Mouse (Mus musculus): ENCODE results near the gene Wbp2. TPM values are rescaled to one million over a fixed set of nuclear protein-coding genes. Genes with fewer than 3 reads are reported as not detected.
"Not testable (repeated sequence)": the region's sequence is repeated elsewhere in the genome, so short reads cannot be mapped to it uniquely, and the experiment has no call there.

The Wbp2 gene
- polyA plus RNA-seq, 1 experiment from 2014 or later = 183 TPM

GRCm38 (mm10) chr11:116129091-116129790, 42.4 kb upstream of the Wbp2 start:
- H3K9ac ChIP-seq (ENCODE audit: low read depth, low read length) = peak overlapping the region; percentile 84; the same call in 1 of the 2 replicates
- WGBS = 76% methylated on average over 9 of the region's 9 CpGs
- peaks cover 25% of the 10 kb centered on the region for H3K4me1 ChIP-seq (ENCODE audit: control insufficient read depth, insufficient read depth, low read depth, low read length)
- peaks cover 11% of the 10 kb centered on the region for H3K36me3 ChIP-seq (ENCODE audit: control insufficient read depth, insufficient read depth, low read length)
- peak overlapping the region; percentile 77 for H3K4me2 ChIP-seq (ENCODE audit: low read length)
- ATAC-seq = no peak
- H3K9me3 ChIP-seq (ENCODE audit: control insufficient read depth, low read length) = no peaks in the 10 kb centered on the region
- no peaks in the 10 kb centered on the region for H3K27me3 ChIP-seq (replicated peaks; ENCODE audit: control insufficient read depth, insufficient read depth, low read length)
- no peak overlapping the region for H3K4me3 ChIP-seq (ENCODE audit: low read length)
- H3K27ac ChIP-seq (ENCODE audit: low read depth, low read length) = no peak overlapping the region

GRCm38 (mm10) chr11:116127986-116128385, 41.2 kb upstream of the Wbp2 start:
- Histone ChIP-seq H3K36me3 (ENCODE audit: control insufficient read depth, insufficient read depth, low read length) (peaks cover 11% of the 10 kb centered on the region), H3K27ac (ENCODE audit: low read depth, low read length) (peak overlapping the region; percentile 4; the same call in 1 of the 2 replicates), H3K9ac (ENCODE audit: low read depth, low read length) (no peak overlapping the region), H3K4me1 (ENCODE audit: control insufficient read depth, insufficient read depth, low read depth, low read length) (peaks cover 25% of the 10 kb centered on the region), H3K4me3 (ENCODE audit: low read length) (no peak overlapping the region), H3K27me3 (replicated peaks; ENCODE audit: control insufficient read depth, insufficient read depth, low read length) (no peaks in the 10 kb centered on the region), H3K9me3 (ENCODE audit: control insufficient read depth, low read length) (no peaks in the 10 kb centered on the region), H3K4me2 (ENCODE audit: low read length) (no peak overlapping the region)
- 54% methylated on average over 9 of the region's 9 CpGs for WGBS
- no peak for ATAC-seq

- no peaks in the 10 kb centered on the region for H3K9me3 ChIP-seq (ENCODE audit: control insufficient read depth, low read length)
- peaks cover 11% of the 10 kb centered on the region for H3K36me3 ChIP-seq (ENCODE audit: control insufficient read depth, insufficient read depth, low read length)
- peaks cover 25% of the 10 kb centered on the region for H3K4me1 ChIP-seq (ENCODE audit: control insufficient read depth, insufficient read depth, low read depth, low read length)
- no peak for ATAC-seq
- no peaks in the 10 kb centered on the region for H3K27me3 ChIP-seq (replicated peaks; ENCODE audit: control insufficient read depth, insufficient read depth, low read length)
- H3K27ac ChIP-seq (ENCODE audit: low read depth, low read length) = peak within 1 kb of the TSS; percentile 4
- H3K4me2 ChIP-seq (ENCODE audit: low read length) = 0 out of 2 replicates have a peak within 1 kb of the TSS, but pooled peaks have one; percentile 3
- WGBS = 29% methylated on average over 22 of the region's 23 CpGs
- no peak within 1 kb of the TSS for H3K4me3 ChIP-seq (ENCODE audit: low read length)
- 0 out of 2 replicates have a peak within 1 kb of the TSS, but pooled peaks have one; percentile 3 for H3K9ac ChIP-seq (ENCODE audit: low read depth, low read length)
Measured at GRCm38 (mm10) chr11:116127156-116127980, 40.6 kb upstream of the Wbp2 start, which contains the start of gene Trim47. TSS of gene Trim47 (minus strand) at chr11:116127210.

GRCm38 (mm10) chr11:116126261-116126660, 39.5 kb upstream of the Wbp2 start:
- no peaks in the 10 kb centered on the region for H3K27me3 ChIP-seq (replicated peaks; ENCODE audit: control insufficient read depth, insufficient read depth, low read length)
- H3K4me3 ChIP-seq (ENCODE audit: low read length) = no peak overlapping the region
- no peak overlapping the region for H3K9ac ChIP-seq (ENCODE audit: low read depth, low read length)
- peaks cover 8% of the 10 kb centered on the region for H3K36me3 ChIP-seq (ENCODE audit: control insufficient read depth, insufficient read depth, low read length)
- ATAC-seq = no peak
- no peak overlapping the region for H3K4me2 ChIP-seq (ENCODE audit: low read length)
- H3K27ac ChIP-seq (ENCODE audit: low read depth, low read length) = no peak overlapping the region
- H3K4me1 ChIP-seq (ENCODE audit: control insufficient read depth, insufficient read depth, low read depth, low read length) = peaks cover 19% of the 10 kb centered on the region
- WGBS = 95% methylated on average over 15 of the region's 15 CpGs
- H3K9me3 ChIP-seq (ENCODE audit: control insufficient read depth, low read length) = no peaks in the 10 kb centered on the region

GRCm38 (mm10) chr11:116121731-116122245, 35.0 kb upstream of the Wbp2 start:
- H3K9me3 ChIP-seq (ENCODE audit: control insufficient read depth, low read length); H3K9ac ChIP-seq (ENCODE audit: low read depth, low read length); H3K4me2 ChIP-seq (ENCODE audit: low read length); H3K4me3 ChIP-seq (ENCODE audit: low read length); H3K27ac ChIP-seq (ENCODE audit: low read depth, low read length); ATAC-seq; H3K36me3 ChIP-seq (ENCODE audit: control insufficient read depth, insufficient read depth, low read length); H3K4me1 ChIP-seq (ENCODE audit: control insufficient read depth, insufficient read depth, low read depth, low read length); H3K27me3 ChIP-seq (replicated peaks; ENCODE audit: control insufficient read depth, insufficient read depth, low read length): not testable (repeated sequence)
- WGBS = 89% methylated on average over 8 of the region's 8 CpGs

GRCm38 (mm10) chr11:116117819-116118218, 31.0 kb upstream of the Wbp2 start:
- no peaks in the 10 kb centered on the region for H3K4me1 ChIP-seq (ENCODE audit: control insufficient read depth, insufficient read depth, low read depth, low read length)
- no peak overlapping the region for H3K9ac ChIP-seq (ENCODE audit: low read depth, low read length)
- no peaks in the 10 kb centered on the region for H3K36me3 ChIP-seq (ENCODE audit: control insufficient read depth, insufficient read depth, low read length)
- no peaks in the 10 kb centered on the region for H3K9me3 ChIP-seq (ENCODE audit: control insufficient read depth, low read length)
- no peaks in the 10 kb centered on the region for H3K27me3 ChIP-seq (replicated peaks; ENCODE audit: control insufficient read depth, insufficient read depth, low read length)
- ATAC-seq = no peak
- no peak overlapping the region for H3K4me3 ChIP-seq (ENCODE audit: low read length)
- no peak overlapping the region for H3K27ac ChIP-seq (ENCODE audit: low read depth, low read length)
- H3K4me2 ChIP-seq (ENCODE audit: low read length) = no peak overlapping the region

GRCm38 (mm10) chr11:116117241-116117640, 30.4 kb upstream of the Wbp2 start:
- H3K27ac ChIP-seq (ENCODE audit: low read depth, low read length) = no peak overlapping the region
- no peak for ATAC-seq
- H3K4me1 ChIP-seq (ENCODE audit: control insufficient read depth, insufficient read depth, low read depth, low read length) = no peaks in the 10 kb centered on the region
- 84% methylated on average over 12 of the region's 12 CpGs for WGBS
- no peak overlapping the region for H3K4me3 ChIP-seq (ENCODE audit: low read length)
- no peak overlapping the region for H3K9ac ChIP-seq (ENCODE audit: low read depth, low read length)
- no peaks in the 10 kb centered on the region for H3K36me3 ChIP-seq (ENCODE audit: control insufficient read depth, insufficient read depth, low read length)
- H3K9me3 ChIP-seq (ENCODE audit: control insufficient read depth, low read length) = no peaks in the 10 kb centered on the region
- no peak overlapping the region for H3K4me2 ChIP-seq (ENCODE audit: low read length)
- H3K27me3 ChIP-seq (replicated peaks; ENCODE audit: control insufficient read depth, insufficient read depth, low read length) = no peaks in the 10 kb centered on the region

GRCm38 (mm10) chr11:116111611-116112203, 24.9 kb upstream of the Wbp2 start:
- H3K27me3 ChIP-seq (replicated peaks; ENCODE audit: control insufficient read depth, insufficient read depth, low read length) = peaks cover 33% of the 10 kb centered on the region
- H3K4me1 ChIP-seq (ENCODE audit: control insufficient read depth, insufficient read depth, low read depth, low read length) = peaks cover 16% of the 10 kb centered on the region
- no peak overlapping the region for H3K9ac ChIP-seq (ENCODE audit: low read depth, low read length)
- no peak for ATAC-seq
- no peaks in the 10 kb centered on the region for H3K36me3 ChIP-seq (ENCODE audit: control insufficient read depth, insufficient read depth, low read length)
- H3K4me2 ChIP-seq (ENCODE audit: low read length) = no peak overlapping the region
- H3K9me3 ChIP-seq (ENCODE audit: control insufficient read depth, low read length) = no peaks in the 10 kb centered on the region
- no peak overlapping the region for H3K4me3 ChIP-seq (ENCODE audit: low read length)
- H3K27ac ChIP-seq (ENCODE audit: low read depth, low read length) = no peak overlapping the region
- 84% methylated on average over 19 of the region's 19 CpGs for WGBS

- Histone ChIP-seq H3K27me3 (replicated peaks; ENCODE audit: control insufficient read depth, insufficient read depth, low read length) (peaks cover 37% of the 10 kb centered on the region), H3K27ac (ENCODE audit: low read depth, low read length) (no peak overlapping the region)
- 83% methylated on average over 4 of the region's 4 CpGs for WGBS
Measured at GRCm38 (mm10) chr11:116111067-116111466, 24.3 kb upstream of the Wbp2 start.

More at GRCm38 (mm10) chr11:116111067-116111466, 24.3 kb upstream of the Wbp2 start:
- no peak overlapping the region for H3K4me2 ChIP-seq (ENCODE audit: low read length)
- H3K36me3 ChIP-seq (ENCODE audit: control insufficient read depth, insufficient read depth, low read length) = no peaks in the 10 kb centered on the region
- no peaks in the 10 kb centered on the region for H3K9me3 ChIP-seq (ENCODE audit: control insufficient read depth, low read length)
- no peak for ATAC-seq
- H3K4me1 ChIP-seq (ENCODE audit: control insufficient read depth, insufficient read depth, low read depth, low read length) = peaks cover 16% of the 10 kb centered on the region
- no peak overlapping the region for H3K9ac ChIP-seq (ENCODE audit: low read depth, low read length)
- H3K4me3 ChIP-seq (ENCODE audit: low read length) = no peak overlapping the region
